Mouse (Mus musculus) stomach, postnatal 0 days (tissue): ENCODE measurements around the gene Myef2.

Experiments
- CTCF ChIP-seq: IDR thresholded peaks from 2 replicates; pipeline ENCODE4 v1.5.1; 2016; ENCODE audit warnings: antibody characterized with exemption, low read depth, mild to moderate bottlenecking, moderate library complexity
- EP300 ChIP-seq: optimal IDR thresholded peaks from 2 replicates; pipeline ENCODE3; 2016; ENCODE audit warnings: antibody characterized with exemption

DNA sequence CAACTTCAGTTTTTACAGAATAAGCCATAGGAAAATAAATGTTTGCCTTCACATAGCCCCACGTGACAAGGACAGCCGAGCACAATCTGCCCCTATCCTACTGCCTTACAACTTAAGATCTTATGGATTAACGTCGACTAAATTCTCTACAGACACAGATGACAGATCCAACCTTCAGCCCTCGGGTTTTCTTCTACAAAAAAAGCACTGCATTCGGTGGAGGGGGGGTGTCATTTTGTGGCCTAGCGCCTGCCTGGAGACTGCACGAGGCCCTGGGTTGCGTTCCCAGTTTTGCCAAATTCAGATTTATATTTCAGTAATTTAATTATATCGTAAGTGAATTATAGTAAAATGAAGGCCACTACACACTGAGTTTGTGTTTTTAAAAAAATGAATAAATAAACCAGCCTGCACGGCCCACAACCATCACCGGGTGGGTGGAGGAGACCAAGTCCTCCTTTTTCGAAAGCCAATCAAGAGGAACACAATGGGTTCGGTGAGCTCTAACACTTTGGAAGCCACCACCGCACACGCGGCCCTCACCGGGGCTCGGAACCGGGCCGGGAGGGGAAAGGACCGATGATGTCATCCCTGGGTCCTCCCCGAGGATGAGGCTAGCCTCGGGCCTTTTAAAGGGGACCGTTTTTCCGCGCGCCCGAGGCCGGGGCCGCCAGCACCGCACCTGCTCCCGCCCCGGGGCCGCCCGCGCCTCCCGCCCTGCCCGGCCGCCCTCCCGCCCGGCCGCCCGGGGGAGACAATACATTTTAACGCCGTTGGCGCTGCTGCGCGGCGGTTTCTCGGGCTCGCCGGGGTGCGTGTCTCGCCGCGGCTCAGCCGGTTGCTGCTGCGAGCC, 611 bp downstream of the Myef2 start:
- no peak for TF ChIP-seq CTCF
- no peak for TF ChIP-seq EP300
